Mouse (Mus musculus) liver, embryonic 14.5 days (tissue): ENCODE data around the gene Apbb1ip. TPM values are rescaled to one million over a fixed set of nuclear protein-coding genes. Genes with fewer than 3 reads are reported as not detected.

Experiments used
- ATAC-seq: fragments of 200-750 bp; cut with Nextera tagmentation; 2 replicates; pipeline ENCODE4 v1.8.0; 2017; ENCODE audit warnings: moderate number of reproducible peaks, mild to moderate bottlenecking, moderate library complexity; ENCODE audit not compliant: insufficient read depth
- DNase-seq, 3 experiments: peaks; one replicate each; pipeline ENCODE4 v3.0.0-alpha.2; 2012 to 2013; ENCODE audit warnings: low read depth in 3 of 3, low spot score in 3 of 3
- H3K27ac ChIP-seq: fragments of 300-500 bp; sonication (generic); 2 replicates; pipeline ENCODE4 v1.5.1; 2014; ENCODE audit warnings: moderate library complexity, mild to moderate bottlenecking, control low read depth, inconsistent platforms
- H3K27me3 ChIP-seq: fragments of 300-500 bp; sonication (generic); 2 replicates; pipeline ENCODE4 v1.6.1; 2014; ENCODE audit warnings: mild to moderate bottlenecking, low read length, moderate library complexity; ENCODE audit not compliant: control insufficient read depth, insufficient read depth
- H3K36me3 ChIP-seq: fragments of 300-500 bp; sonication (generic); replicated peaks from 2 replicates; pipeline ENCODE4 v1.6.1; 2014; ENCODE audit warnings: low read depth; ENCODE audit not compliant: control insufficient read depth, insufficient read depth
- H3K4me1 ChIP-seq, 2 experiments: fragments of 200-500 bp in 1 of 2; fragments of 300-500 bp in 1 of 2; sonication (generic) in 1 of 2; replicated peaks; 2 replicates each; pipeline ENCODE4 v1.6.1; 2012 to 2014; ENCODE audit warnings: antibody characterized with exemption in 1 of 2, inconsistent platforms in 1 of 2, low read length in 1 of 2; ENCODE audit not compliant: control insufficient read depth in 2 of 2, insufficient read depth in 2 of 2
- H3K4me2 ChIP-seq: fragments of 300-500 bp; sonication (generic); 2 replicates; pipeline ENCODE4 v1.6.1; 2014; ENCODE audit warnings: low read depth, mild to moderate bottlenecking, control low read depth, moderate library complexity
- H3K4me3 ChIP-seq, 2 experiments: fragments of 200-500 bp in 1 of 2; fragments of 300-500 bp in 1 of 2; sonication (generic) in 1 of 2; 2 replicates each; pipeline ENCODE4 v1.5.1; 2012 to 2014; ENCODE audit warnings: low read depth in 2 of 2, low read length in 2 of 2, mild to moderate bottlenecking in 2 of 2, control low read depth in 1 of 2, inconsistent platforms in 1 of 2, moderate library complexity in 1 of 2; ENCODE audit not compliant: insufficient read depth in 1 of 2
- H3K9ac ChIP-seq: fragments of 300-500 bp; sonication (generic); replicated peaks from 2 replicates; pipeline ENCODE4 v1.6.1; 2014; ENCODE audit warnings: mild to moderate bottlenecking, control low read depth, moderate library complexity
- H3K9me3 ChIP-seq: fragments of 300-500 bp; sonication (generic); 2 replicates; pipeline ENCODE4 v1.6.1; 2016; ENCODE audit warnings: low read length, mixed read lengths; ENCODE audit not compliant: control insufficient read depth
- CTCF ChIP-seq: IDR thresholded peaks from 2 replicates; pipeline ENCODE4 v1.5.1; 2016; ENCODE audit warnings: antibody characterized with exemption, low read depth, control low read depth
- EP300 ChIP-seq: IDR thresholded peaks from 2 replicates; pipeline ENCODE4 v1.6.1; 2016; ENCODE audit warnings: antibody characterized with exemption, low read depth
- WGBS: fragments of 180-500 bp; shearing (Covaris S2); extraction: QIAGEN DNeasy Blood & Tissue Kit; methylation state at CpG from one replicate; pipeline ENCODE4 v1.1.7; 2014; ENCODE audit not compliant: insufficient replicate concordance; 5-methylcytosine and 5-hydroxymethylcytosine counted together
- polyA plus RNA-seq, 2 experiments: library from polyadenylated mRNA; depleted of rRNA in 1 of 2; stranded (reverse) in 1 of 2; unstranded in 1 of 2; fragments of >200 nt; fragmentation: Nextera tagmentation in 1 of 2; extraction: Ambion mirVana in 1 of 2; gene quantifications; 2 replicates each; pipeline versions ENCODE4 v1.2.1 to v1.2.3; 2012 to 2014

The Apbb1ip gene
- polyA plus RNA-seq, 2 experiments, result 7.3 to 10.6 TPM

- Histone ChIP-seq H3K4me3 (no peak overlapping the region), H3K4me1 (peaks cover 22 to 25% of the 10 kb centered on the region in 2 experiments), H3K9ac (no peak overlapping the region), H3K27me3 (no peaks in the 10 kb centered on the region), H3K27ac (no peak overlapping the region), H3K36me3 (no peaks in the 10 kb centered on the region), H3K9me3 (no peaks in the 10 kb centered on the region), H3K4me2 (no peak overlapping the region)
- 51% methylated on average over 1 of the region's 1 CpGs for whole genome bisulfite sequencing
- TF ChIP-seq EP300 (no peak), CTCF (no peak)
- ATAC-seq (no peak), DNase-seq (no peak)
Measured at GRCm38 (mm10) chr2:22784771-22785170, 10.9 kb downstream of the Apbb1ip start.

GRCm38 (mm10) chr2:22788658-22789057, 14.8 kb downstream of the Apbb1ip start:
- no peak overlapping the region for H3K4me2 ChIP-seq
- no peak overlapping the region for H3K4me3 ChIP-seq
- H3K36me3 ChIP-seq, result no peaks in the 10 kb centered on the region
- H3K9me3 ChIP-seq, result no peaks in the 10 kb centered on the region
- no peak overlapping the region for H3K9ac ChIP-seq
- ATAC-seq (no peak), DNase-seq (no peak)
- WGBS, result 78% methylated on average over 2 of the region's 2 CpGs
- H3K4me1 ChIP-seq, result peaks cover 0 to 7% of the 10 kb centered on the region in 2 experiments
- no peaks in the 10 kb centered on the region for H3K27me3 ChIP-seq
- TF ChIP-seq CTCF (no peak), EP300 (no peak)
- no peak overlapping the region for H3K27ac ChIP-seq

- no peak for ATAC-seq
- Histone ChIP-seq H3K27me3 (no peaks in the 10 kb centered on the region), H3K4me3 (no peak overlapping the region), H3K4me2 (no peak overlapping the region), H3K9me3 (no peaks in the 10 kb centered on the region), H3K4me1 (no peaks in the 10 kb centered on the region; a peak in 1 of 4 replicates), H3K27ac (no peak overlapping the region), H3K9ac (no peak overlapping the region), H3K36me3 (no peaks in the 10 kb centered on the region)
- WGBS, result 17% methylated on average over 1 of the region's 1 CpGs
- no peak for TF ChIP-seq CTCF
- no peak for TF ChIP-seq EP300
- DNase-seq, result no peak
Measured at GRCm38 (mm10) chr2:22789576-22789975, 15.7 kb downstream of the Apbb1ip start.

GRCm38 (mm10) chr2:22790435-22790834, 16.5 kb downstream of the Apbb1ip start:
- no peaks in the 10 kb centered on the region for H3K27me3 ChIP-seq
- H3K9me3 ChIP-seq, result no peaks in the 10 kb centered on the region
- H3K4me1 ChIP-seq, result no peaks in the 10 kb centered on the region; a peak in 1 of 4 replicates
- no peak for DNase-seq
- H3K27ac ChIP-seq, result no peak overlapping the region
- no peak overlapping the region for H3K4me3 ChIP-seq
- WGBS, result 13% methylated on average over 1 of the region's 1 CpGs
- no peaks in the 10 kb centered on the region for H3K36me3 ChIP-seq
- H3K4me2 ChIP-seq, result no peak overlapping the region
- ATAC-seq, result no peak
- TF ChIP-seq EP300 (no peak), CTCF (no peak)
- H3K9ac ChIP-seq, result no peak overlapping the region

GRCm38 (mm10) chr2:22795087-22795486, 21.2 kb downstream of the Apbb1ip start:
- ATAC-seq, result no peak
- H3K27me3 ChIP-seq, result no peaks in the 10 kb centered on the region
- 70% methylated on average over 3 of the region's 3 CpGs for WGBS

More at GRCm38 (mm10) chr2:22795087-22795486, 21.2 kb downstream of the Apbb1ip start:
- no peak for DNase-seq
- Histone ChIP-seq H3K36me3 (no peaks in the 10 kb centered on the region; the same call in 1 of the 2 replicates), H3K4me2 (no peak overlapping the region), H3K4me1 (peaks cover 0 to 2% of the 10 kb centered on the region in 2 experiments; a peak in 1 of 4 replicates), H3K4me3 (no peak overlapping the region), H3K27ac (no peak overlapping the region), H3K9me3 (no peaks in the 10 kb centered on the region), H3K9ac (no peak overlapping the region)
- no peak for TF ChIP-seq EP300
- no peak for TF ChIP-seq CTCF
